Mouse (Mus musculus): Measurements from ENCODE around the gene Gm42906.
A peak's percentile ranks its signal among the peaks of the same experiment; 100 is the strongest.

The Gm42906 gene

GRCm38 (mm10) chr5:151108955-151109354, 319.0 kb downstream of the Gm42906 start:
- DNase-seq (ENCODE audit: low read depth), result no peak

GRCm38 (mm10) chr5:151108291-151108897, 319.6 kb downstream of the Gm42906 start:
- no peak for DNase-seq (ENCODE audit: low read depth)

- no peak for DNase-seq (ENCODE audit: low read depth)
Measured at GRCm38 (mm10) chr5:151106841-151107240, 321.1 kb downstream of the Gm42906 start.

- DNase-seq (ENCODE audit: low read depth), result no peak
Measured at GRCm38 (mm10) chr5:151105054-151105971, 322.6 kb downstream of the Gm42906 start.

GRCm38 (mm10) chr5:151104354-151105053, 323.5 kb downstream of the Gm42906 start:
- no peak for DNase-seq (ENCODE audit: low read depth)

- DNase-seq (ENCODE audit: low read depth), result no peak
Measured at GRCm38 (mm10) chr5:151103284-151103683, 324.7 kb downstream of the Gm42906 start.

- no peak for DNase-seq (ENCODE audit: low read depth)
Measured at GRCm38 (mm10) chr5:151102262-151102661, 325.7 kb downstream of the Gm42906 start.

- no peak for DNase-seq (ENCODE audit: low read depth)
Measured at GRCm38 (mm10) chr5:151096012-151096411, 332.0 kb downstream of the Gm42906 start.

- no peak for DNase-seq (ENCODE audit: low read depth)
Measured at GRCm38 (mm10) chr5:151092886-151093665, 334.9 kb downstream of the Gm42906 start.

- DNase-seq (ENCODE audit: low read depth), result no peak
Measured at GRCm38 (mm10) chr5:151090996-151091395, 337.0 kb downstream of the Gm42906 start.

- DNase-seq (ENCODE audit: low read depth), result no peak
Measured at GRCm38 (mm10) chr5:151089201-151089600, 338.8 kb downstream of the Gm42906 start.

GRCm38 (mm10) chr5:151086425-151087202, 341.3 kb downstream of the Gm42906 start:
- peak; percentile 46 for DNase-seq (ENCODE audit: low read depth)

GRCm38 (mm10) chr5:151085749-151086148, 342.2 kb downstream of the Gm42906 start:
- no peak for DNase-seq (ENCODE audit: low read depth)

- DNase-seq (ENCODE audit: low read depth), result no peak
Measured at GRCm38 (mm10) chr5:151080276-151080675, 347.7 kb downstream of the Gm42906 start.

- DNase-seq (ENCODE audit: low read depth), result no peak
Measured at GRCm38 (mm10) chr5:151077953-151078352, 350.0 kb downstream of the Gm42906 start.

GRCm38 (mm10) chr5:151076917-151077316, 351.0 kb downstream of the Gm42906 start:
- no peak for DNase-seq (ENCODE audit: low read depth)

- no peak for DNase-seq (ENCODE audit: low read depth)
Measured at GRCm38 (mm10) chr5:151074282-151074681, 353.7 kb downstream of the Gm42906 start.

GRCm38 (mm10) chr5:151071430-151071829, 356.5 kb downstream of the Gm42906 start:
- no peak for DNase-seq (ENCODE audit: low read depth)

GRCm38 (mm10) chr5:151070896-151071295, 357.1 kb downstream of the Gm42906 start:
- peak; percentile 66 for DNase-seq (ENCODE audit: low read depth)

GRCm38 (mm10) chr5:151069569-151069968, 358.4 kb downstream of the Gm42906 start:
- peak; percentile 88 for DNase-seq (ENCODE audit: low read depth)

GRCm38 (mm10) chr5:151066016-151066415, 361.9 kb downstream of the Gm42906 start:
- no peak for DNase-seq (ENCODE audit: low read depth)
